Mouse (Mus musculus): Measurements from ENCODE around the gene Pex12. TPM values are rescaled to one million over a fixed set of nuclear protein-coding genes. Genes with fewer than 3 reads are reported as not detected.
"Not testable (repeated sequence)": the region's sequence is repeated elsewhere in the genome, so short reads cannot be mapped to it uniquely, and the experiment has no call there.

Pex12 gene
- 20.1 and 20.8 TPM in 2 replicates for polyA plus RNA-seq (2014; fragmentation: Nextera tagmentation; extraction: Ambion mirVana)

- ATAC-seq (ENCODE audit: low FRiP score) = peak; percentile 72
- Histone ChIP-seq H3K9ac (ENCODE audit: low read length) (peak within 1 kb of the TSS; percentile 80), H3K9me3 (ENCODE audit: control insufficient read depth, low read length) (no peaks in the 10 kb centered on the region), H3K27me3 (ENCODE audit: control insufficient read depth, insufficient read depth, low read length) (no peaks in the 10 kb centered on the region), H3K4me1 (ENCODE audit: control insufficient read depth, insufficient read depth, low read length) (peaks cover 15% of the 10 kb centered on the region), H3K36me3 (ENCODE audit: control insufficient read depth, insufficient read depth, low read length) (no peaks in the 10 kb centered on the region), H3K27ac (ENCODE audit: low read depth, low read length) (peak within 1 kb of the TSS; percentile 85), H3K4me2 (peak within 1 kb of the TSS; percentile 64), H3K4me3 (ENCODE audit: low read depth, low read length) (peak within 1 kb of the TSS; percentile 91)
- peak; percentile 100 for DNase-seq (ENCODE audit: low spot score, missing footprints)
- WGBS = under 1% methylated on average over 51 of the region's 51 CpGs
Measured at GRCm38 (mm10) chr11:83302526-83303251, at the start of gene Pex12. Pex12 (minus strand) TSS chr11:83302586.

GRCm38 (mm10) chr11:83341716-83342245 lies 39.4 kb upstream of the Pex12 start:
- DNase-seq (ENCODE audit: low spot score, missing footprints) = peak; percentile 81
- H3K36me3 ChIP-seq (ENCODE audit: control insufficient read depth, insufficient read depth, low read length) = peaks cover 12% of the 10 kb centered on the region; the same call in 1 of the 2 replicates
- H3K27ac ChIP-seq (ENCODE audit: low read depth, low read length) = no peak overlapping the region
- H3K9ac ChIP-seq (ENCODE audit: low read length) = no peak overlapping the region
- H3K4me3 ChIP-seq (ENCODE audit: low read depth, low read length) = no peak overlapping the region
- H3K4me2 ChIP-seq = no peak overlapping the region
- ATAC-seq (ENCODE audit: low FRiP score) = no peak
- no peaks in the 10 kb centered on the region for H3K9me3 ChIP-seq (ENCODE audit: control insufficient read depth, low read length)
- 95% methylated on average over 3 of the region's 3 CpGs for WGBS
- no peaks in the 10 kb centered on the region for H3K27me3 ChIP-seq (ENCODE audit: control insufficient read depth, insufficient read depth, low read length)
- no peaks in the 10 kb centered on the region for H3K4me1 ChIP-seq (ENCODE audit: control insufficient read depth, insufficient read depth, low read length)

GRCm38 (mm10) chr11:83339705-83340104 lies 37.3 kb upstream of the Pex12 start:
- no peaks in the 10 kb centered on the region for H3K9me3 ChIP-seq (ENCODE audit: control insufficient read depth, low read length)
- 22% methylated on average over 2 of the region's 2 CpGs for WGBS
- no peak overlapping the region for H3K9ac ChIP-seq (ENCODE audit: low read length)
- no peak for ATAC-seq (ENCODE audit: low FRiP score)
- H3K36me3 ChIP-seq (ENCODE audit: control insufficient read depth, insufficient read depth, low read length) = peaks cover 20% of the 10 kb centered on the region; the same call in 1 of the 2 replicates
- no peak overlapping the region for H3K4me3 ChIP-seq (ENCODE audit: low read depth, low read length)
- peak; percentile 72 for DNase-seq (ENCODE audit: low spot score, missing footprints)
- no peak overlapping the region for H3K27ac ChIP-seq (ENCODE audit: low read depth, low read length)
- no peak overlapping the region for H3K4me2 ChIP-seq
- no peaks in the 10 kb centered on the region for H3K27me3 ChIP-seq (ENCODE audit: control insufficient read depth, insufficient read depth, low read length)
- no peaks in the 10 kb centered on the region for H3K4me1 ChIP-seq (ENCODE audit: control insufficient read depth, insufficient read depth, low read length)

- Histone ChIP-seq H3K27ac (ENCODE audit: low read depth, low read length) (no peak overlapping the region), H3K4me1 (ENCODE audit: control insufficient read depth, insufficient read depth, low read length) (no peaks in the 10 kb centered on the region), H3K4me3 (ENCODE audit: low read depth, low read length) (no peak overlapping the region), H3K4me2 (no peak overlapping the region), H3K9ac (ENCODE audit: low read length) (no peak overlapping the region), H3K36me3 (ENCODE audit: control insufficient read depth, insufficient read depth, low read length) (peaks cover 12% of the 10 kb centered on the region; the same call in 1 of the 2 replicates), H3K27me3 (ENCODE audit: control insufficient read depth, insufficient read depth, low read length) (no peaks in the 10 kb centered on the region), H3K9me3 (ENCODE audit: control insufficient read depth, low read length) (no peaks in the 10 kb centered on the region)
- no peak for ATAC-seq (ENCODE audit: low FRiP score)
- 91% methylated on average over 7 of the region's 7 CpGs for WGBS
- peak; percentile 54 for DNase-seq (ENCODE audit: low spot score, missing footprints)
Measured at GRCm38 (mm10) chr11:83335826-83336225, 33.4 kb upstream of the Pex12 start.

GRCm38 (mm10) chr11:83327427-83327826 lies 25.0 kb upstream of the Pex12 start:
- Histone ChIP-seq H3K4me3 (ENCODE audit: low read depth, low read length) (no peak overlapping the region), H3K36me3 (ENCODE audit: control insufficient read depth, insufficient read depth, low read length) (peaks cover 3% of the 10 kb centered on the region; the same call in 1 of the 2 replicates), H3K9me3 (ENCODE audit: control insufficient read depth, low read length) (no peaks in the 10 kb centered on the region), H3K4me2 (no peak overlapping the region), H3K9ac (ENCODE audit: low read length) (no peak overlapping the region), H3K27ac (ENCODE audit: low read depth, low read length) (no peak overlapping the region), H3K27me3 (ENCODE audit: control insufficient read depth, insufficient read depth, low read length) (no peaks in the 10 kb centered on the region), H3K4me1 (ENCODE audit: control insufficient read depth, insufficient read depth, low read length) (no peaks in the 10 kb centered on the region)
- DNase-seq (ENCODE audit: low spot score, missing footprints) (peak; percentile 90), ATAC-seq (ENCODE audit: low FRiP score) (no peak)
- WGBS = 59% methylated on average over 3 of the region's 3 CpGs

- 92% methylated on average over 3 of the region's 3 CpGs for WGBS
- ATAC-seq (ENCODE audit: low FRiP score); H3K9me3 ChIP-seq (ENCODE audit: control insufficient read depth, low read length); H3K9ac ChIP-seq (ENCODE audit: low read length); H3K4me2 ChIP-seq; DNase-seq (ENCODE audit: low spot score, missing footprints); H3K36me3 ChIP-seq (ENCODE audit: control insufficient read depth, insufficient read depth, low read length); H3K4me3 ChIP-seq (ENCODE audit: low read depth, low read length); H3K27ac ChIP-seq (ENCODE audit: low read depth, low read length); H3K27me3 ChIP-seq (ENCODE audit: control insufficient read depth, insufficient read depth, low read length); H3K4me1 ChIP-seq (ENCODE audit: control insufficient read depth, insufficient read depth, low read length): not testable (repeated sequence)
Measured at GRCm38 (mm10) chr11:83326692-83327091, 24.3 kb upstream of the Pex12 start.

- Histone ChIP-seq H3K4me2 (no peak overlapping the region), H3K4me3 (ENCODE audit: low read depth, low read length) (no peak overlapping the region), H3K27ac (ENCODE audit: low read depth, low read length) (no peak overlapping the region), H3K4me1 (ENCODE audit: control insufficient read depth, insufficient read depth, low read length) (no peaks in the 10 kb centered on the region), H3K27me3 (ENCODE audit: control insufficient read depth, insufficient read depth, low read length) (no peaks in the 10 kb centered on the region), H3K36me3 (ENCODE audit: control insufficient read depth, insufficient read depth, low read length) (peaks cover 7% of the 10 kb centered on the region), H3K9ac (ENCODE audit: low read length) (no peak overlapping the region), H3K9me3 (ENCODE audit: control insufficient read depth, low read length) (no peaks in the 10 kb centered on the region)
- WGBS = 88% methylated on average over 4 of the region's 4 CpGs
- ATAC-seq (ENCODE audit: low FRiP score) = no peak
- DNase-seq (ENCODE audit: low spot score, missing footprints) = no peak
Measured at GRCm38 (mm10) chr11:83319048-83319447, 16.7 kb upstream of the Pex12 start.

- peaks cover 3% of the 10 kb centered on the region; the same call in 1 of the 2 replicates for H3K36me3 ChIP-seq (ENCODE audit: control insufficient read depth, insufficient read depth, low read length)
- no peak for ATAC-seq (ENCODE audit: low FRiP score)
- 87% methylated on average over 5 of the region's 5 CpGs for WGBS
Measured at GRCm38 (mm10) chr11:83312471-83312870, 10.1 kb upstream of the Pex12 start.

GRCm38 (mm10) chr11:83306700-83307253 lies 4.4 kb upstream of the Pex12 start:
- H3K4me3 ChIP-seq (ENCODE audit: low read depth, low read length) = no peak overlapping the region
- WGBS = 81% methylated on average over 4 of the region's 4 CpGs

More at GRCm38 (mm10) chr11:83312471-83312870, 10.1 kb upstream of the Pex12 start:
- Histone ChIP-seq H3K4me1 (ENCODE audit: control insufficient read depth, insufficient read depth, low read length) (no peaks in the 10 kb centered on the region), H3K27ac (ENCODE audit: low read depth, low read length) (no peak overlapping the region), H3K9me3 (ENCODE audit: control insufficient read depth, low read length) (no peaks in the 10 kb centered on the region), H3K4me2 (no peak overlapping the region), H3K27me3 (ENCODE audit: control insufficient read depth, insufficient read depth, low read length) (no peaks in the 10 kb centered on the region), H3K4me3 (ENCODE audit: low read depth, low read length) (no peak overlapping the region), H3K9ac (ENCODE audit: low read length) (no peak overlapping the region)
- DNase-seq (ENCODE audit: low spot score, missing footprints) = peak; percentile 31

More at GRCm38 (mm10) chr11:83306700-83307253, 4.4 kb upstream of the Pex12 start:
- Histone ChIP-seq H3K4me2 (no peak overlapping the region), H3K36me3 (ENCODE audit: control insufficient read depth, insufficient read depth, low read length) (0 out of 2 replicates have a peak, but pooled peaks cover 3% of the 10 kb centered on the region), H3K27ac (ENCODE audit: low read depth, low read length) (no peak overlapping the region), H3K9me3 (ENCODE audit: control insufficient read depth, low read length) (no peaks in the 10 kb centered on the region), H3K9ac (ENCODE audit: low read length) (no peak overlapping the region), H3K4me1 (ENCODE audit: control insufficient read depth, insufficient read depth, low read length) (peaks cover 9% of the 10 kb centered on the region), H3K27me3 (ENCODE audit: control insufficient read depth, insufficient read depth, low read length) (no peaks in the 10 kb centered on the region)
- peak; percentile 45 for DNase-seq (ENCODE audit: low spot score, missing footprints)
- no peak for ATAC-seq (ENCODE audit: low FRiP score)

All from midbrain, embryonic 11.5 days (tissue).